Mouse (Mus musculus) liver, embryonic 11.5 days (tissue): Measurements from ENCODE around the gene Gpatch2. TPM values are rescaled to one million over a fixed set of nuclear protein-coding genes. Genes with fewer than 3 reads are reported as not detected.

Experiments used
- ATAC-seq: fragments of 200-750 bp; cut with Nextera tagmentation; replicated peaks from 2 replicates; pipeline ENCODE4 v1.8.0; 2017; ENCODE audit warnings: moderate number of reproducible peaks, mild to moderate bottlenecking, moderate TSS enrichment, moderate library complexity; ENCODE audit not compliant: low FRiP score
- DNase-seq: peaks from one replicate; pipeline ENCODE4 v3.0.0-alpha.2; 2017; ENCODE audit warnings: low spot score
- H3K27ac ChIP-seq: fragments of 300-500 bp; sonication (generic); 2 replicates; pipeline ENCODE4 v1.5.1; 2014; ENCODE audit warnings: mild to moderate bottlenecking, low read depth, low read length, control low read depth
- H3K27me3 ChIP-seq: fragments of 300-500 bp; sonication (generic); replicated peaks from 2 replicates; pipeline ENCODE4 v1.6.1; 2014; ENCODE audit warnings: low read length, mixed read lengths; ENCODE audit not compliant: control insufficient read depth, insufficient read depth
- H3K36me3 ChIP-seq: fragments of 300-500 bp; sonication (generic); 2 replicates; pipeline ENCODE4 v1.6.1; 2014; ENCODE audit warnings: mild to moderate bottlenecking, low read length, moderate library complexity, mixed read lengths; ENCODE audit not compliant: control insufficient read depth, insufficient read depth
- H3K4me1 ChIP-seq: fragments of 300-500 bp; sonication (generic); replicated peaks from 2 replicates; pipeline ENCODE4 v1.6.1; 2014; ENCODE audit warnings: low read length, mixed read lengths; ENCODE audit not compliant: control insufficient read depth, insufficient read depth
- H3K4me2 ChIP-seq: fragments of 300-500 bp; sonication (generic); 2 replicates; pipeline ENCODE4 v1.6.1; 2014; ENCODE audit warnings: mild to moderate bottlenecking, control low read depth, moderate library complexity
- H3K4me3 ChIP-seq: fragments of 300-500 bp; sonication (generic); 2 replicates; pipeline ENCODE4 v1.5.1; 2014; ENCODE audit warnings: low read depth, low read length, control low read depth
- H3K9ac ChIP-seq: fragments of 300-500 bp; sonication (generic); 2 replicates; pipeline ENCODE4 v1.6.1; 2014; ENCODE audit warnings: low read depth, low read length, control low read depth
- H3K9me3 ChIP-seq: fragments of 300-500 bp; sonication (generic); 2 replicates; pipeline ENCODE4 v1.6.1; 2016; ENCODE audit warnings: low read length, inconsistent platforms, mixed read lengths; ENCODE audit not compliant: control insufficient read depth
- WGBS: fragments of 180-500 bp; shearing (Covaris S2); extraction: QIAGEN DNeasy Blood & Tissue Kit; methylation state at CpG from one replicate; pipeline ENCODE4 v1.1.7; 2014; 5-methylcytosine and 5-hydroxymethylcytosine counted together
- polyA plus RNA-seq: library from polyadenylated mRNA; unstranded; fragments of >200 nt; fragmentation: Nextera tagmentation; extraction: Ambion mirVana; gene quantifications from 2 replicates; pipeline ENCODE4 v1.2.1, GENCODE M21; 2014

Gpatch2 gene
- polyA plus RNA-seq, 1 experiment from 2014 or later: 15.2 TPM

GRCm38 (mm10) chr1:187321814-187322213 lies 106.5 kb downstream of the Gpatch2 start:
- 63% methylated on average over 3 of the region's 3 CpGs for WGBS
- no peak overlapping the region for H3K27ac ChIP-seq
- H3K9ac ChIP-seq: no peak overlapping the region
- DNase-seq (no peak), ATAC-seq (peak; percentile 64)
- no peaks in the 10 kb centered on the region for H3K9me3 ChIP-seq
- H3K4me1 ChIP-seq: no peaks in the 10 kb centered on the region
- H3K36me3 ChIP-seq: no peaks in the 10 kb centered on the region
- no peak overlapping the region for H3K4me2 ChIP-seq
- H3K27me3 ChIP-seq: no peaks in the 10 kb centered on the region
- no peak overlapping the region for H3K4me3 ChIP-seq

- no peak for ATAC-seq
- DNase-seq: no peak
- no peak overlapping the region for H3K27ac ChIP-seq
- H3K9me3 ChIP-seq: no peaks in the 10 kb centered on the region
- H3K9ac ChIP-seq: no peak overlapping the region
- H3K4me3 ChIP-seq: no peak overlapping the region
- no peaks in the 10 kb centered on the region for H3K27me3 ChIP-seq
- no peaks in the 10 kb centered on the region for H3K4me1 ChIP-seq
- H3K4me2 ChIP-seq: no peak overlapping the region
- H3K36me3 ChIP-seq: no peaks in the 10 kb centered on the region
- 73% methylated on average over 8 of the region's 8 CpGs for WGBS
Measured at GRCm38 (mm10) chr1:187322505-187323208, 107.3 kb downstream of the Gpatch2 start.

GRCm38 (mm10) chr1:187323209-187323589 lies 107.9 kb downstream of the Gpatch2 start:
- H3K27ac ChIP-seq: no peak overlapping the region
- ATAC-seq: no peak

GRCm38 (mm10) chr1:187342551-187342950 lies 127.2 kb downstream of the Gpatch2 start:
- no peak overlapping the region for H3K4me3 ChIP-seq
- no peak for DNase-seq
- H3K27ac ChIP-seq: no peak overlapping the region
- ATAC-seq: no peak
- H3K9ac ChIP-seq: no peak overlapping the region
- H3K27me3 ChIP-seq: no peaks in the 10 kb centered on the region
- WGBS: 58% methylated on average over 2 of the region's 2 CpGs
- H3K36me3 ChIP-seq: no peaks in the 10 kb centered on the region
- no peak overlapping the region for H3K4me2 ChIP-seq
- H3K4me1 ChIP-seq: no peaks in the 10 kb centered on the region; the same call in 1 of the 2 replicates
- H3K9me3 ChIP-seq: no peaks in the 10 kb centered on the region

More at GRCm38 (mm10) chr1:187323209-187323589, 107.9 kb downstream of the Gpatch2 start:
- H3K4me2 ChIP-seq: no peak overlapping the region
- H3K4me3 ChIP-seq: no peak overlapping the region
- no peaks in the 10 kb centered on the region for H3K36me3 ChIP-seq
- H3K9me3 ChIP-seq: no peaks in the 10 kb centered on the region
- no peaks in the 10 kb centered on the region for H3K4me1 ChIP-seq
- H3K27me3 ChIP-seq: no peaks in the 10 kb centered on the region
- no peak for DNase-seq
- no peak overlapping the region for H3K9ac ChIP-seq
- WGBS: 100% methylated on average over 1 of the region's 1 CpGs

- no peaks in the 10 kb centered on the region; the same call in 1 of the 2 replicates for H3K4me1 ChIP-seq
- no peak overlapping the region for H3K27ac ChIP-seq
- no peaks in the 10 kb centered on the region for H3K27me3 ChIP-seq
- DNase-seq: no peak
- WGBS: 88% methylated on average over 5 of the region's 5 CpGs
- H3K36me3 ChIP-seq: no peaks in the 10 kb centered on the region
- no peak overlapping the region for H3K9ac ChIP-seq
- H3K4me3 ChIP-seq: no peak overlapping the region
- no peak overlapping the region for H3K4me2 ChIP-seq
- no peaks in the 10 kb centered on the region for H3K9me3 ChIP-seq
- no peak for ATAC-seq
Measured at GRCm38 (mm10) chr1:187345156-187345555, 129.8 kb downstream of the Gpatch2 start.

- Histone ChIP-seq H3K27me3 (no peaks in the 10 kb centered on the region), H3K4me2 (no peak overlapping the region), H3K27ac (no peak overlapping the region), H3K4me3 (no peak overlapping the region), H3K36me3 (no peaks in the 10 kb centered on the region), H3K4me1 (no peaks in the 10 kb centered on the region; the same call in 1 of the 2 replicates), H3K9ac (no peak overlapping the region), H3K9me3 (no peaks in the 10 kb centered on the region)
- DNase-seq (no peak), ATAC-seq (peak; percentile 12; the same call in 1 of the 2 replicates)
- 62% methylated on average over 11 of the region's 11 CpGs for WGBS
Measured at GRCm38 (mm10) chr1:187346923-187347322, 131.6 kb downstream of the Gpatch2 start.

GRCm38 (mm10) chr1:187347606-187348005 lies 132.3 kb downstream of the Gpatch2 start:
- DNase-seq (no peak), ATAC-seq (peak; percentile 69)
- Histone ChIP-seq H3K27ac (no peak overlapping the region), H3K4me2 (no peak overlapping the region), H3K36me3 (no peaks in the 10 kb centered on the region), H3K9me3 (no peaks in the 10 kb centered on the region), H3K27me3 (no peaks in the 10 kb centered on the region), H3K9ac (no peak overlapping the region), H3K4me1 (no peaks in the 10 kb centered on the region; the same call in 1 of the 2 replicates), H3K4me3 (no peak overlapping the region)
- 67% methylated on average over 6 of the region's 6 CpGs for WGBS

- Histone ChIP-seq H3K36me3 (no peaks in the 10 kb centered on the region), H3K4me1 (no peaks in the 10 kb centered on the region; the same call in 1 of the 2 replicates), H3K9ac (no peak overlapping the region), H3K4me2 (no peak overlapping the region), H3K4me3 (no peak overlapping the region), H3K9me3 (no peaks in the 10 kb centered on the region), H3K27me3 (no peaks in the 10 kb centered on the region), H3K27ac (no peak overlapping the region)
- 77% methylated on average over 26 of the region's 26 CpGs for WGBS
- DNase-seq (no peak), ATAC-seq (0 out of 2 replicates have a peak, but pooled peaks have one; percentile 28)
Measured at GRCm38 (mm10) chr1:187348053-187348820, 132.9 kb downstream of the Gpatch2 start.
